Mouse (Mus musculus): Measurements from ENCODE around the gene Lamb1. TPM values are rescaled to one million over a fixed set of nuclear protein-coding genes. Genes with fewer than 3 reads are reported as not detected.

Lamb1 gene
- polyA plus RNA-seq, 1 experiment from 2014 or later = 13.6 TPM

GRCm38 (mm10) chr12:31265722-31266431 is 843 bp downstream of the Lamb1 start:
- ATAC-seq (peak; percentile 78), DNase-seq (ENCODE audit: low spot score) (peak; percentile 70)
- Histone ChIP-seq H3K9me3 (replicated peaks; ENCODE audit: control insufficient read depth, low read length) (no peaks in the 10 kb centered on the region), H3K27ac (ENCODE audit: low read depth, low read length) (no peak overlapping the region; the same call in 1 of the 2 replicates), H3K4me2 (ENCODE audit: low read length) (peak overlapping the region; percentile 72), H3K36me3 (ENCODE audit: control insufficient read depth, insufficient read depth, low read length) (no peaks in the 10 kb centered on the region), H3K4me1 (ENCODE audit: control insufficient read depth, insufficient read depth, low read length) (peaks cover 3% of the 10 kb centered on the region; the same call in 1 of the 2 replicates), H3K27me3 (replicated peaks; ENCODE audit: control insufficient read depth, insufficient read depth, low read length) (peaks cover 38% of the 10 kb centered on the region), H3K9ac (ENCODE audit: low read length) (peak overlapping the region; percentile 52), H3K4me3 (ENCODE audit: low read depth, low read length) (peak overlapping the region; percentile 40)
- WGBS = under 1% methylated on average over 50 of the region's 50 CpGs

DNA sequence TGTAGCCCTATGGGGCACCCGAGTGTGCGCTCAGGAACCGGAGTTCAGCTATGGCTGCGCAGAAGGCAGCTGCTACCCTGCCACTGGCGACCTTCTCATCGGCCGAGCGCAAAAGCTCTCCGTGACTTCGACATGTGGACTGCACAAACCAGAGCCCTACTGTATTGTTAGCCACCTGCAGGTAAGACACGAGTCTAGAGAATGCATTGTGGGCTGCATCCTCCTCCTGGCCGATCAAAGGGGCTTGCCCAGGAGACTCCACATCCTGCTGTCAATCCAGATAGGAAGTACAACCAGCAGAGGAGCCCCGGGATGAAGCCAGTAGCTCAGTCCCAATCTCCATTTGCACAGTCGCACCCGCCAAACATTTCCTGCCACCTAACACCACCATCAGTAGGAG is 1.7 kb downstream of the Lamb1 start:
- H3K4me2 ChIP-seq (ENCODE audit: low read length) = peak overlapping the region; percentile 72
- no peaks in the 10 kb centered on the region for H3K36me3 ChIP-seq (ENCODE audit: control insufficient read depth, insufficient read depth, low read length)
- peak overlapping the region; percentile 40 for H3K4me3 ChIP-seq (ENCODE audit: low read depth, low read length)
- no peak overlapping the region for H3K27ac ChIP-seq (ENCODE audit: low read depth, low read length)
- ATAC-seq (no peak), DNase-seq (ENCODE audit: low spot score) (no peak)
- H3K9ac ChIP-seq (ENCODE audit: low read length) = peak overlapping the region; percentile 43; the same call in 1 of the 2 replicates
- H3K27me3 ChIP-seq (replicated peaks; ENCODE audit: control insufficient read depth, insufficient read depth, low read length) = peaks cover 38% of the 10 kb centered on the region
- peaks cover 5% of the 10 kb centered on the region; the same call in 1 of the 2 replicates for H3K4me1 ChIP-seq (ENCODE audit: control insufficient read depth, insufficient read depth, low read length)
- WGBS = 5% methylated on average over 15 of the region's 15 CpGs
- no peaks in the 10 kb centered on the region for H3K9me3 ChIP-seq (replicated peaks; ENCODE audit: control insufficient read depth, low read length)

GRCm38 (mm10) chr12:31267363-31267762 is 2.3 kb downstream of the Lamb1 start:
- Histone ChIP-seq H3K9me3 (replicated peaks; ENCODE audit: control insufficient read depth, low read length) (no peaks in the 10 kb centered on the region), H3K27me3 (replicated peaks; ENCODE audit: control insufficient read depth, insufficient read depth, low read length) (peaks cover 38% of the 10 kb centered on the region), H3K4me3 (ENCODE audit: low read depth, low read length) (0 out of 2 replicates have a peak overlapping the region, but pooled peaks have one; percentile 40), H3K27ac (ENCODE audit: low read depth, low read length) (no peak overlapping the region), H3K9ac (ENCODE audit: low read length) (no peak overlapping the region), H3K36me3 (ENCODE audit: control insufficient read depth, insufficient read depth, low read length) (no peaks in the 10 kb centered on the region), H3K4me2 (ENCODE audit: low read length) (peak overlapping the region; percentile 72), H3K4me1 (ENCODE audit: control insufficient read depth, insufficient read depth, low read length) (peaks cover 5% of the 10 kb centered on the region; the same call in 1 of the 2 replicates)
- DNase-seq (ENCODE audit: low spot score) (no peak), ATAC-seq (no peak)
- WGBS = 66% methylated on average over 4 of the region's 4 CpGs

DNA sequence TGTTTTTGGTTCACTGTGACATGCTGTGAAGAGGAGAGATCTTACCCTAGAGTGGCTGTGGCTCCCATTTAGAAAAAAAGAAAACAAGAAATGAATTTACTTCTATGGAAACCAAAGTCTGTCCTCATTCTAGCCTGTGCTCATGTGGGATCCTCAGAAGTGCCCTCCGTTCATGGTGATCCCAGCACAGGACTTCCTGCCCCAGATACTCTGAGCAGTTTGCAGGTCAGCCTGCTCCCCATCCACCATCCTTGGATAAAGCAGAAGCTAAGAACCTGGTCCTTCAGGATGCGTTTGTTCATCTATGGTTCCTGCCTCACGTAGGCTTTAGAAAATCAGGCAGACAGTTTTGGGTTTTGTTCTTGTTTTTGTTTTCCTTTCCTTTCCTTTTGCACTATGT is 3.3 kb downstream of the Lamb1 start:
- DNase-seq (ENCODE audit: low spot score) (no peak), ATAC-seq (no peak)
- Histone ChIP-seq H3K9me3 (replicated peaks; ENCODE audit: control insufficient read depth, low read length) (no peaks in the 10 kb centered on the region), H3K27ac (ENCODE audit: low read depth, low read length) (no peak overlapping the region), H3K4me1 (ENCODE audit: control insufficient read depth, insufficient read depth, low read length) (peaks cover 5% of the 10 kb centered on the region; the same call in 1 of the 2 replicates), H3K4me3 (ENCODE audit: low read depth, low read length) (no peak overlapping the region), H3K36me3 (ENCODE audit: control insufficient read depth, insufficient read depth, low read length) (no peaks in the 10 kb centered on the region), H3K27me3 (replicated peaks; ENCODE audit: control insufficient read depth, insufficient read depth, low read length) (peaks cover 38% of the 10 kb centered on the region), H3K4me2 (ENCODE audit: low read length) (no peak overlapping the region), H3K9ac (ENCODE audit: low read length) (no peak overlapping the region)
- 86% methylated on average over 3 of the region's 3 CpGs for WGBS

GRCm38 (mm10) chr12:31269020-31269597 is 4.1 kb downstream of the Lamb1 start:
- ATAC-seq (no peak), DNase-seq (ENCODE audit: low spot score) (no peak)
- 76% methylated on average over 12 of the region's 12 CpGs for WGBS
- H3K27me3 ChIP-seq (replicated peaks; ENCODE audit: control insufficient read depth, insufficient read depth, low read length) = peaks cover 33% of the 10 kb centered on the region
- no peak overlapping the region for H3K4me2 ChIP-seq (ENCODE audit: low read length)
- H3K27ac ChIP-seq (ENCODE audit: low read depth, low read length) = no peak overlapping the region
- H3K9ac ChIP-seq (ENCODE audit: low read length) = no peak overlapping the region
- no peaks in the 10 kb centered on the region for H3K9me3 ChIP-seq (replicated peaks; ENCODE audit: control insufficient read depth, low read length)
- H3K4me1 ChIP-seq (ENCODE audit: control insufficient read depth, insufficient read depth, low read length) = peaks cover 5% of the 10 kb centered on the region; the same call in 1 of the 2 replicates
- H3K36me3 ChIP-seq (ENCODE audit: control insufficient read depth, insufficient read depth, low read length) = no peaks in the 10 kb centered on the region
- H3K4me3 ChIP-seq (ENCODE audit: low read depth, low read length) = no peak overlapping the region

DNA sequence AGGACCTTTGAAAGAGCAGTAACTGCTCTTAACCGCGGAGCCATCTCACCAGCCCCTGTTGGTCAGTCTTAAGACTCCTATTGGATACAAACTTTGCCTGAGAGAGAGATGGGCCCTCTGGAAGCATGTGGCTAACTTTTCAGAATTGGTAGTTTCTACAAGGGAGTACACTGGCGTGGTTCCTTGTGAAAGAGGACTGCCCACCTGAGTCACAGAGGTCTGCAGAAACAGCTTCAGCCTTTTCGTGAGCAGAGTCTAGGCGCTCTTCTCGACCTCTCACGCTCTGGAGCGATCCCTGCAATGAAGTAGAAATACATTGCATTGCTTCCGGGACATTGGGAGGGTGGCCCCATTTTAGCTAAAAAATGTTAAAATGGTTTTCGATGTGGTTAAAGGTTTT is 5.3 kb downstream of the Lamb1 start:
- H3K27me3 ChIP-seq (replicated peaks; ENCODE audit: control insufficient read depth, insufficient read depth, low read length) = peaks cover 20% of the 10 kb centered on the region
- H3K9me3 ChIP-seq (replicated peaks; ENCODE audit: control insufficient read depth, low read length) = no peaks in the 10 kb centered on the region
- H3K36me3 ChIP-seq (ENCODE audit: control insufficient read depth, insufficient read depth, low read length) = no peaks in the 10 kb centered on the region
- ATAC-seq (no peak), DNase-seq (ENCODE audit: low spot score) (no peak)
- H3K27ac ChIP-seq (ENCODE audit: low read depth, low read length) = no peak overlapping the region
- WGBS = 93% methylated on average over 10 of the region's 10 CpGs
- H3K4me2 ChIP-seq (ENCODE audit: low read length) = no peak overlapping the region
- H3K9ac ChIP-seq (ENCODE audit: low read length) = no peak overlapping the region
- no peak overlapping the region for H3K4me3 ChIP-seq (ENCODE audit: low read depth, low read length)
- peaks cover 5% of the 10 kb centered on the region; the same call in 1 of the 2 replicates for H3K4me1 ChIP-seq (ENCODE audit: control insufficient read depth, insufficient read depth, low read length)

- Histone ChIP-seq H3K4me3 (ENCODE audit: low read depth, low read length) (no peak overlapping the region), H3K27me3 (replicated peaks; ENCODE audit: control insufficient read depth, insufficient read depth, low read length) (peaks cover 16% of the 10 kb centered on the region), H3K4me2 (ENCODE audit: low read length) (no peak overlapping the region), H3K9ac (ENCODE audit: low read length) (no peak overlapping the region), H3K27ac (ENCODE audit: low read depth, low read length) (no peak overlapping the region), H3K4me1 (ENCODE audit: control insufficient read depth, insufficient read depth, low read length) (peaks cover 5% of the 10 kb centered on the region; the same call in 1 of the 2 replicates), H3K36me3 (ENCODE audit: control insufficient read depth, insufficient read depth, low read length) (no peaks in the 10 kb centered on the region), H3K9me3 (replicated peaks; ENCODE audit: control insufficient read depth, low read length) (no peaks in the 10 kb centered on the region)
- ATAC-seq (no peak), DNase-seq (ENCODE audit: low spot score) (no peak)
- WGBS = 72% methylated on average over 5 of the region's 5 CpGs
Measured at GRCm38 (mm10) chr12:31270776-31271175, 5.7 kb downstream of the Lamb1 start.

DNA sequence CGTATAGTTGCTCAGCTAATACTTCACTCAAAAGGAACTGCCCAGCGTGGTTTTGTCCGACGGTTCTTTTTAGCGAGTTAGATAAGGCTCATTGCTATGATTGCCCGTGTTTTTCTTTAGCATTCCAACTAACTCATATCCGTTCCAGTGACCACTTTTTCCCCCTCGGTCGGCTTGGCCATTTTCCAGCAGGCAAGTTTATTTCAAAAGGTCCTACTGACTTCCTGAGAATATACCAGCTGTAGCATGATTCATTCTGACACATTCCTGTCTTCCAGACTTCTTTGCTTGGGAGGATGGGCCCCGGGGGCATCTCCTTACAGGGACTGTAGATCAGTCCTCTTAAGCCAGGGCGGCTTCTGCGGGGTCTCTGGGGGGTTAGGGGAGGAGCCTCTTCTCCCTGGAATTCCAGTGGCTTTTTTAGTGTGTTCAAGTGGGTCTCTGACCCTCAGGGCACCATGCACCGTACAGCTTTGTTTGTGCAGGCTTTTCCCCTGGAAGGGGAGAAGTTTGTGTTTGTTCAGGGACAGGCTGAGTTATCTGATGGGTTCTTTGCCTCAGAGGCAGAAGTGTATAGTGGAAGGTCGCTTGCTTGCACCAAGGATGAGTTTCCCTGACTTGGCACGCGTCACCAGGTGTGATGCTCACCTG is 6.5 kb downstream of the Lamb1 start:
- DNase-seq (ENCODE audit: low spot score) (no peak), ATAC-seq (no peak)
- H3K9ac ChIP-seq (ENCODE audit: low read length) = no peak overlapping the region
- no peaks in the 10 kb centered on the region for H3K36me3 ChIP-seq (ENCODE audit: control insufficient read depth, insufficient read depth, low read length)
- H3K27ac ChIP-seq (ENCODE audit: low read depth, low read length) = no peak overlapping the region
- WGBS = 61% methylated on average over 16 of the region's 16 CpGs
- peaks cover 5% of the 10 kb centered on the region; the same call in 1 of the 2 replicates for H3K4me1 ChIP-seq (ENCODE audit: control insufficient read depth, insufficient read depth, low read length)
- H3K4me3 ChIP-seq (ENCODE audit: low read depth, low read length) = no peak overlapping the region
- no peaks in the 10 kb centered on the region for H3K9me3 ChIP-seq (replicated peaks; ENCODE audit: control insufficient read depth, low read length)
- H3K4me2 ChIP-seq (ENCODE audit: low read length) = no peak overlapping the region
- H3K27me3 ChIP-seq (replicated peaks; ENCODE audit: control insufficient read depth, insufficient read depth, low read length) = peaks cover 9% of the 10 kb centered on the region

All from forebrain, embryonic 14.5 days (tissue).